Mouse (Mus musculus) inflammation-experienced regulatory T-cells, adult 6 months (primary cell): ENCODE measurements around the gene Map4. TPM values are rescaled to one million over a fixed set of nuclear protein-coding genes. Genes with fewer than 3 reads are reported as not detected.

Experiments
- ATAC-seq: one replicate; pipeline ENCODE4 v1.8.0; 2017
- polyA plus RNA-seq, 3 experiments: library from polyadenylated mRNA; unstranded; fragments of 100-300 nt; shearing (Covaris generic); gene quantifications; one replicate each; pipeline ENCODE4 v1.2.1; 2017

Gene Map4
- polyA plus RNA-seq, 3 experiments from 2014 or later = 32.9 to 44.2 (median 35.5) TPM

GRCm38 (mm10) chr9:110002413-110002812 lies 71.2 kb downstream of the Map4 start:
- ATAC-seq = no peak

DNA sequence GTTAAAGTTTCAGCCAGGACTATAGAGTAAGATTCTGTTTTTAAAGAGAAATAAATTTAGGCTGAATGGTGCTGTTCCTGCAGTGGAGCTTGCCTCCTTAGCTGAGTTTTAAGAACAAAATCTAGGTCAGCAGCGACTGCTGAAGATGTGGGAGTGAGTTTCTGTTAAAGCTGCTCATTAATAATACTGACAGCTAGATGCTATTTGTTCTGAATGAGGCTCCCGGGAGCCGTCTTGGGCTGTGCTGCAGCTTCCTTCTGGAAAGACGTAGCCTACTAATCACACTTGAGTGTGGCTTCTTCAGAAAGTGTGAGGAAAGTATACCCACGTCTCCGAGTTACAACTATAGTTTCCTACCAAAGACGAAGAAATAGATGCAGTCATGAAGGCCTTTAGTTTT lies 88.0 kb downstream of the Map4 start:
- no peak for ATAC-seq

DNA sequence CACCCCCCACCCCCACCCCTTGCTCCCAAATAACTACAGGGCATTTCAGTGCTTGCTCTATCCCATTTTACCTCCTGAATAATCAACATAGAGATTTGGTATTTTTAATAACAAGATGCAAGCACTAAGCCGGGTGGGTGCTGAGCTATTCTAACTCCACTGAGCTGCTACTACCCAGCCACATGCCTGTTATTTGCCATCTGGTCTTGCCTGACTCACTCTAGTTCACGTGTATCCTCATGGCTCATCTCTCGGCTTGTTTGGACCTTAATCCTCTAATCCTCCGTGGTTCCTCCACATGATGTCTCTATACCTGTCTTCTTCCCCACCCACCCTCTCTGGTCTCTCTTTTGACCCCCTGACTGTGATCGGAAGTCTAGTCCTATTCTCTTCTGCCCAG lies 89.1 kb downstream of the Map4 start:
- no peak for ATAC-seq

- no peak for ATAC-seq
These were observed 90.2 kb downstream of the Map4 start for GRCm38 (mm10) chr9:110021463-110021862.

DNA sequence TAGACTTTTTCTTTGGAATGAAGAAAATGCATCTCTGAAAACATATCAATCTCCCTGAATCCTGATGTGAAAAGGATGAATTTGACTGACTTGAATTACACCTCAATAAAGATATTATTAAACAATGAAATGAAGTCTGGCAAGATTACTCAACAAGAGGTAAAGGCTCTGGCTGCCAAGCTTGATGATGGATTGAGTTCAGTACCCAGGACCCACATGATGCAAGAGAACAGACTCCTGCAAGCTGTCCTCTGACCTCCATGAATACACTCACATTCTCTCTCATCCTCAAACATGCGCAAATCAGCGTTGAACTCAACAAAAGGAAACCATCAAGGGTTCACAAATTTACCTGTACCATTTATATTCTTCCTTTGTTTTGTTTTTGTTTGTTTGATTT lies 90.9 kb downstream of the Map4 start:
- no peak for ATAC-seq

GRCm38 (mm10) chr9:110035091-110035490 lies 103.8 kb downstream of the Map4 start:
- ATAC-seq = no peak

- no peak for ATAC-seq
These were observed 106.6 kb downstream of the Map4 start for GRCm38 (mm10) chr9:110037895-110038294.

- ATAC-seq = no peak
These were observed 107.2 kb downstream of the Map4 start for GRCm38 (mm10) chr9:110038485-110038884.

DNA sequence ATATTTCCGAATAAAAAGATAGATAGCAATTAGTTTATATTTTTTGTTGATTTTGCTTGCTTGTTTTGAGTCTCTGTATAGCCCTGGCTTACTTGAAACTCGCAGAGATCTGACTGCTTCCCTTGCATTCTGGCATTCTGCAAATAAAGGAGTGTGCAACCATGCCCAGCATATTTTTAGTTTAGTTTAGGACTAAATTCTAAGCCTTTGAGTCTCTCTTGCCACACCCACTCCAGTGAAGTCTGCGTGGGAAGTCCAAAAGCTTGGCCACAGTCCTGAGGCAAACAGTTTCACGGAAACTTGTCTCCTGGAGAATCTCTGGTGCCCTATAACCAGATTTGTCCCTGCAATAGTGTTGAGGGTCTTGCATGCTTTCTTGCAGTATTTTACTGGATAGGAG lies 113.1 kb downstream of the Map4 start:
- no peak for ATAC-seq

DNA sequence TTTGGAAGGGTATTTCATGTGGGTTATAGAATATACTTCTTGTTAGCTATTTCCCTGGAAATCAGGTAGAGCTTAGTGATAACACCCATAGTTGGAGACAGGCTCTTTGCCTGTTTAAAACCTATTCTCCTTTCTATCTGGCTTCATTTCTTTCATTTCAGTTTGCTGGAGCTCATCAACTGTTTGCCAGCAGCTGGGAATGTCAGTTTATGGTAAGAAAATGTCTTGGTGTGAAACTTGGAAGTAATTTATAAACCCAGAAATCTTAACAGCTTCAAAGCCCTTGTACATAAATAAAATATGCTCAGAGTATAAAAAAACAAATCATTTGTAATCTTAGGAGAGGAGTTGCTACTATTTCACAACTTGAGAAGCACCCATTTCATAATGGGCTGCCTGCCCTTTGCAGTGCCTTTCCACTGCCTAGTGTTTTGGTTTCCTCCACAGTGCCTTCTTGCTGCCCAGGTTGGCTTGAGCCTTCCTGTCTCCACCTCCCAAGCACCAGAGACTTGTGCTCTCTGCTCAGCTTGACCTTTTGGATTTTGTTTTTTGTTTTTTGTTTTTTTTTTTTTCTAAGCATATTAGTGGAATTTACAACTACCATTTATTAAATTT lies 114.6 kb downstream of the Map4 start:
- ATAC-seq = no peak

DNA sequence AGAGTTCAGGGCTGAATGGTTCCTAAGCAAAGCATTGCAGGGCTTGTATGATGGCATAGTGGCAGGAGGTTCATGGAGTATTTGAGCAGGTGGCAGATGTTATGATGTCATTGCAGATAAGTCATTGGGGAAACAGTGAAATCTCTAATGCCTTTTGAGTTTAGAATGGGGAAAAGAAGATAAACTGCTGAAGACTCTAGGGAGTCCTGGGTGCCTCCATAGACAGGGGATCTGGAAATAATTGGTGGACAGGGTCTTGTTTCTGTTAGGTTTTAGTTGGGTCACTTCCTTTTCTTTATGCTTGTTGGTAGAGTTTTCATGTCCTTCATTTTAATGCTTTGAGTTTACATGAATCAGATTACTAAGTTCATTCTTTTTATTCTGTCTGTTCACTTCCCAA lies 116.0 kb downstream of the Map4 start:
- no peak for ATAC-seq

- no peak for ATAC-seq
These were observed 116.6 kb downstream of the Map4 start for GRCm38 (mm10) chr9:110047857-110048256.

DNA sequence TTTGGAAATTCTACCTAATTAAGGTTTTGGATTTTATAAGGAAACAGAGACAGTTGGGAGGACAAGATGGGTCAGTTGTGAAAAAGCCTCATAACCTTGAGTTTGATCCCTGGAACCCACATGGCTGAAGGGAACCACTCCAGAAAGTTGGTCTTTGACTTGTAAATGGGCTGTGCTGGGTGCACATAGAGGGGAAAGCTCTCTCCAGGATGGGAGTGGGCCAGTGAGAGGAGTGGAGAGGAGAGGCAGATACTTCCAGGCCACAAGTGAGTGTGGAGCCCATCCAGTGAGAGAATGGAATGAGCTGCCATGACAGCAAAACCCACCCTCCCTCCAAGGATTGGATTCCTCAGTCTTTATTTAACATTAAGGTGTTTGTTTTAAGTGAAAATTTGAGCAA lies 119.9 kb downstream of the Map4 start:
- ATAC-seq = no peak

DNA sequence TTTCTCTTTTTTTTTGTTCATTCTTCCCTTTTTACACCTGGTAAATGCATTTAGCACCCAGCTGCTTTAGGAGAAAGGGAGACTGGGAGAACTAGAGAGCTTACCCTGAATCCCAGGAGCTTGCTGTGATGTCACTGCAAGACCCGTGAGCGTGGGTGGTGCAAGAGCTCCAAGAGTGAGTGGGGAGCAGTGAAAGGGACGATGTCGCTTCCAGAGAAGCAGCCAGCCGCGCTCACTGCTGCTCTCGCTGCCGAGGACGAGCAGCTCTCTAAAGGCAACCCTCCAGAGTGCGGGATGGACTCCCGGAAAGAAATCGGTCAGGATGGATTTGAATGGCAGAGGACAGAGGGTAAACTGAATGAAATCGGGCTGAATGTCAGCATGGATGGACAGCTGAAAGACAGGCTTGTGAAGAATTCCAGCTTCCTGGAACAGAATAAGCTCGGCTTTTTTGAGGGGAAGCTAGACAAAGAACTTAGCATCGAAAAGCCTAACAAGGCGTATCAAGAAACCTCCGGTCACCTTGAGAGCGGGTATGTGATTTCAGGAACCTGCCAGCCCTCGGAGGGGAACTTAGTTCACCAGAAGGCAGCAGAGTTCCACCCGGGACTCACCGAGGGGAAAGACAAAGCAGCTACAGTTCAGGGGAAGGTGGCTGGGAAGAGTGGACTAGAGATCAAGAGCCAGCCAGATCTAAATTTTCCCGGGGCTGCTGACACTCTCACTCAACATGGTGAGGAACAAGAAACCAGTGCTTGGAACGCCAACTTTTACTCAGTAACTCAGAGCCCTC lies 120.8 kb downstream of the Map4 start:
- ATAC-seq = no peak

- no peak for ATAC-seq
These were observed 121.7 kb downstream of the Map4 start for GRCm38 (mm10) chr9:110052951-110053304.

DNA sequence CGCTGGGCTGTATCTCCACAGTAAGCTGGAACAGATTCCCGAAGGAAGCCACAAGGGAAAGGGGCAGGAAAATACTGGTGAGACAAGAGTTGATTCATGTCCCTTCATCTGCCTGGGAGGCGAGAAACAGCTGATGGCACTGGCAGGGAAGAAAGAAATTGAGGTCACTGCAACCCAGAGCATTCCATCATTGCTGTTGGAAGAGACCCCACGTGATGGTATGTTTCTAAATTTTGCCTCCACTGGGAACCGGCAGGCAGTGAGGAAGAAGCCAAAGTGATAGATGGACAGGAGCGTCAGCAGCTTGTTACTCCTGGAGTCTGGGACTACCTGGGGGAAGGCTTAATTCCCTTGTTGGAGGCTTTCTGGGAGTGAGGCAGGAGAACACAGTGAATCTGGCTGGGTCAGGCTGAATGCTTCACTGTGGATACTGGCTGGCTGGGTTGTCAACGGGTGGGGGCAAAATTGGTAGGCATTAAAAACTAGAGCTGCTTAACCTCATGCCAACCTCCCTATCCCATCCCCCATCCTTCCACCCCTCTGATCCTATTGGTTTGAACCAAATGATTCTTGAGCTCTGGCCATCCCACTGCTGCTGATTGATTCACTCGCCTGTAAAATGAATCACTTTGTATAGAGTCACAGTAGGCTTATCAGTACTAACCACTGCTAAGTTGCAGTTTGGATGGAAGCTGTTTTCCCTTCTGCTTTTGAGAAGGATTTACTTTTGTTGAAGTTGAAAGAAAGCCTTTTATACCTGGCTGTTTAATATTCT lies 122.2 kb downstream of the Map4 start:
- ATAC-seq = no peak

DNA sequence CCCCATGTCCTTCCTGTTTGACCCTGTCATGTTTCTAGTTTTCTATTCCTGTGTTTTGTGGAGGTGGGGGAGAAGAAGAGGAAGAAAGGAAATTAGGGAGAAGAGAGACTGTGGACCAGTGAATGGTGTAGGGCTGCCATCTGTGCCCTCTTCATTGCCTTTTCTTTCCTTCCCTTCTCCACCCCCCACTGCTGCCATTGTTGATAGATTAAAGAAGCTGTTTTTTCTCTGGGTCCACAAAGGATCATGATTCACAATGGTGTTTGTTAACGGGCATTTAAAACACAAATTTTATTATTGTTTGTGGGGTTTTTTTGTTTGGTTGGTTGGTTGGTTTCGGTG lies 122.8 kb downstream of the Map4 start:
- no peak for ATAC-seq

DNA sequence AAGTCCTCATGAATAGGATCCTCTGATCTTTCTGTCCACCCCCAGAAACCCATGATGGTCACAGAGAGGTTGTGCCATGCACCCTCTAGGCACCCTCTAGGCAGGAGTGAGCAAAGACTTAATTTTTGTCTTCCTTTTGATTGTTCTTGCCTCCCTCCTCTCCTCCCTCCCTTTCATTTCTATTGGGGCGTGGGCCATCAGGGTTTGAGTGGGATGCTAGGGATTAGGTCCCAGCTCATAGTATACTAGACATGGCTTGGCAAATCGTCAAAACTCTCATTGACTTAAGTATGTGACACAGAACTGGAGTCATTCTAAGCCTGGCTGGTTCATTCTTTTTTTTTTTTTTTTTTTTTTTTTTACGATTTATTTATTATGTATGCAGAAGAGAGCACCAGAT lies 123.5 kb downstream of the Map4 start:
- no peak for ATAC-seq

- ATAC-seq = no peak
These were observed 125.9 kb downstream of the Map4 start for GRCm38 (mm10) chr9:110057200-110057599.

DNA sequence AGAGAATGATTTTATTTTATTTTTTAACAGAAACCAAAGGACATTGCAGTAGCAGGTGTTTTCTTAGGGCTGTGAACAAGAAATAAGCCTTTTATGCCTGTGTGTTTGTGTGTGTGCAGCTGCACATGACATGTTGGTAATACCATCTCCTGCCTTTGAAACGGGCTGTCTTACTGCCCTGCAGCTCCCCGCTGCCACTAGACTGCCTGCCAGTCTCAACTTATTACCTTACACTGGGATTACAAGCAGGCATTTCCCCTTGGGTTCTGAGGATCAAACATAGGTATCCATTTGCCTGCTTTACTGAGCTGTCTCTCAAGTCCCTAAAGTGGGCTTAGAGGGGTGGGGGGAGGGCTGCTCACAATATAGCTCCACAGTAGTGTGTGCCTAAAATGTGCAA lies 129.5 kb downstream of the Map4 start:
- ATAC-seq = no peak

DNA sequence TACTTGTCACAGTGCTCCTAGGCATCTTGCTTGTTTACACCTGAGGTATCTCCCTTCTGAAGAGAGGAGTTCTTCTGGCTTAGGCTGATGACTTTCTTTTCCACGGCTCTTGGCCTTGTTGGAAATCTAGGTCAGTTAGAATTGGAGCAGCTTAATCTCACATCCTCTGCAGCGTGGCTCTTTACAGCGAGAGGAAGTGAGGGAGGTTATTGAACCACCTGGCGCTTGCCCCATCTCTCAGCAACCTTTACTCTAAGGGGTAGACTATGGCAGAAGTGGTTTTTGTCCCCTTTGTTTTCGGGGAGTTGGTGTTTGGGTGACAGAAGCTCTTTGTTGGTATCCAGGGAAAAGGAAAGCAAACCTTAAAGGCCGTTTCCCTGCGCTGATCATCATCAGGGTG lies 131.1 kb downstream of the Map4 start:
- no peak for ATAC-seq

DNA sequence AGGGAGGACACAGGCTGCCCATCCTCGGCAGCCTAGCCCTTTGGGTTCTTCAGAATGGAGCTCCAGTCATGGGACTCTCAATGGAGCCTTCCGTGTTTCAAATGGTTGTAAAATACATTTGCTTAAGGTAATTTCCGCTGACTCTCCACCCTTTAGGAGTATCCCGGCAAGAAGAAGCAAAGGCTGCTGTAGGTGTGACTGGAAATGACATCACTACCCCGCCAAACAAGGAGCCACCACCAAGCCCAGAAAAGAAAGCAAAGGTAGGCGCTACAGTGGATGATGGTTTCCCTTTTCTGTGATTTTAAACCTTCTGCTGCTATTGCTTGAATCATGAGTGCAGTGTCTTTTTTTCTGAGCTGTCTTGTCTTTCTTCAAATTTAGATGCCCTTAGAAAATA lies 131.6 kb downstream of the Map4 start:
- ATAC-seq = no peak

DNA sequence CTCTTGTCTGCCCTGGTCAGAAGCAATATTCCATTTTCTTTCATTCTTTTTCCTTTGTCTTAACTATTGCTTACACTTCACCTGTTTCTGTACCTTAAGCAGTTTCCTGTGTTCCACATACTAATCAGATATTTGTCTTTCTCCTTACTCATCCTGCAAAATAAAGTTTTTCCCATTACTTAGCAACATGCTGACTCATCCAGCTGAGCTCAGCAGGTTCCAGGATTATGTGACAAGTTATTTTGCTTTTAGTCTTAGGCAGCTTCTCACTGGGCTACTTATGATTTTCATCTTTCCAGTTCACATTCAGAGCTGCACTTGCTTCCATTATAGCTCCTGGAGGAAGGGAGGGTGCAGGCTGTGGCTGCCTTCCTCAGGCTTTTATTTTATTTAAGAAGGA lies 133.4 kb downstream of the Map4 start:
- no peak for ATAC-seq

DNA sequence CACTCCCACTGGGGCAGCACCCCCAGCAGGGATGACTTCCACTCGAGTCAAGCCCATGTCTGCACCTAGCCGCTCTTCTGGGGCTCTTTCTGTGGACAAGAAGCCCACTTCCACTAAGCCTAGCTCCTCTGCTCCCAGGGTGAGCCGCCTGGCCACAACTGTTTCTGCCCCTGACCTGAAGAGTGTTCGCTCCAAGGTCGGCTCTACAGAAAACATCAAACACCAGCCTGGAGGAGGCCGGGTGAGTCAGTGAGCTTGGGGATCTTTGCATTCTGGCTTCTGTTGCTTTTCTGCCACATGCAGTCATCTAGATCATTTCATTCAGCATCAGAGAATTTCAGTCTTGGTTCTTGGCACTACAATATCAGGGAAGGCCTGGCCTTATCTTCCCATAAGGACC lies 137.5 kb downstream of the Map4 start:
- no peak for ATAC-seq
